ENCODE assay signal across 1 mouse cellular context in genomic region chr9:110871030-110871429, GRCm38 (mm10).
TF ChIP-seq lines count a peak whose summit lies in the region.

No protein-coding gene starts in this region.

TF ChIP-seq in ES-E14, 5 proteins besides CTCF, POLR2A, EP300 and RAD21:
- no peak for TF ChIP-seq MAFK (IDR thresholded peaks at IDR 0.05; ENCODE audit: insufficient read depth, low read depth, low read length)
- no peak for TF ChIP-seq HCFC1 (IDR thresholded peaks at IDR 0.05; ENCODE audit: borderline replicate concordance, insufficient read depth, low read length)
- TF ChIP-seq ZC3H11A (IDR thresholded peaks at IDR 0.05; ENCODE audit: borderline replicate concordance, low read depth, low read length): peak; percentile 51; the same call in 1 of the 2 replicates
- no peak for TF ChIP-seq CHD2 (IDR thresholded peaks at IDR 0.05; ENCODE audit: low read depth, low read length)
- TF ChIP-seq ZNF384 (IDR thresholded peaks at IDR 0.05; ENCODE audit: low read depth, low read length): no peak
